Mouse (Mus musculus): ENCODE measurements around the gene Six3.

DNA sequence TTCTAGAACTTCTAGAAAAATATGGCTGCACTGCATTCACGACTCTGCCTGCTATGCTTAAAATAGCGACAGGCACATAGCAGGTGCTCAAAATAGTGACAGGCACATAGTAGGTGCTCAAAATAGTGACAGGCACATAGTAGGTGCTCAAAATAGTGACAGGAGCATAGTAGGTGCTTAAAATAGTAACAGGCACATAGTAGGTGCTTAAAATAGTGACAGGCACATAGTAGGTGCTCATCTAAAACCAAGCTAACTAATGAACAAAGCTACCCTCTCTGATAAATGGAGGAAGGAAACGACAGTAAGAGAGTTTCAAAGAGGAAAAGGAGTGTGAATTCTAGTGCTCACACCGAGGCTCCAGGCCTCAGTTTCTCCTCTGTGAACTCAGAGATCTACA lies 29.2 kb upstream of the Six3 start:
- TF ChIP-seq CTCF (IDR thresholded peaks at IDR 0.05; ENCODE audit: low read depth), result no peak
- no peak for TF ChIP-seq EP300 (optimal IDR thresholded peaks at IDR 0.05)

Data from stomach, postnatal 0 days (tissue).